Comparison of ENCODE assay signal across 8 mouse cellular contexts in the genomic region with DNA sequence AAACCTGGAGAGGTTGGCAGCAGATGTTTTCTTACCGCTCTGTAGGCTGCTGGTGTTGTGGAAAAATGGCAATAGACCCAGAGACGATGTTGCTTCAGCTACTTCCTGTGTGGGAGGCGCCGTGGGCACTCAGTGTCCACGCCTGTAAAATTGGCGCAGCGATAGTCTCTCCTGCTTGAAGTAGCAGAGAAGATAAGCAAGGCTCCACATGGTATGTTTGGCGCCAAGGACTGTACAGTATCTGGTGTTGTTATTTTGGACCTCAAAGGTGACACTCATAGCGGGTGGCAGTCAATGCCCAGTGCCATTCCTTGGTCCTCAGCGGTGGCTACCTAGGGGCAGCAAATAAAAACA. TPM values are rescaled to one million over a fixed set of nuclear protein-coding genes. Genes with fewer than 3 reads are reported as not detected.
DNase-seq lines count a peak whose midpoint lies in the region; ATAC-seq and TF ChIP-seq lines count a peak whose summit lies in the region.

No protein-coding gene starts in this region.

- no peak for TF ChIP-seq CTCF in left cerebral cortex, adult 2 months (IDR thresholded peaks at IDR 0.05)

- peak overlapping the region; percentile 3; the same call in 1 of the 2 replicates for H3K4me2 ChIP-seq in forebrain, embryonic 11.5 days (ENCODE audit: low read depth, low read length, severe bottlenecking)
- H3K4me2 ChIP-seq in hindbrain, embryonic 11.5 days (replicated peaks; ENCODE audit: low read depth, low read length), result peak overlapping the region; percentile 25; the same call in 1 of the 2 replicates

- peak in 1 of 2 experiments; percentile 27 for DNase-seq in left cerebral cortex, adult 2 months (ENCODE audit: extremely low spot score in 1 of 2, low spot score in 2 of 2)
- DNase-seq in left cerebral cortex, postnatal 4 days, result no peak
- DNase-seq in forebrain, embryonic 11.5 days (ENCODE audit: low spot score), result no peak
- DNase-seq in hindbrain, embryonic 11.5 days (ENCODE audit: low spot score), result no peak
- DNase-seq in urinary bladder, adult 18-20 months (ENCODE audit: low spot score in 2 of 2), result no peak
- DNase-seq in frontal cortex, postnatal 25 days (ENCODE audit: low spot score in 2 of 2), result no peak

- no peak for ATAC-seq in forebrain, embryonic 11.5 days (replicated peaks; ENCODE audit: low FRiP score)
- no peak for ATAC-seq in hindbrain, embryonic 11.5 days (ENCODE audit: low FRiP score)
- no peak; the same call in 1 of the 2 replicates for ATAC-seq in frontal cortex, adult (ENCODE audit: low TSS enrichment)

- H3K36me3 ChIP-seq in forebrain, embryonic 11.5 days (ENCODE audit: control insufficient read depth, insufficient read depth, low read length), result no peaks in the 10 kb centered on the region
- no peaks in the 10 kb centered on the region for H3K36me3 ChIP-seq in hindbrain, embryonic 11.5 days (ENCODE audit: control insufficient read depth, insufficient read depth, low read length)
- H3K36me3 ChIP-seq in macrophage (ENCODE audit: inconsistent target), result no peaks in the 10 kb centered on the region

- H3K4me1 ChIP-seq in forebrain, embryonic 11.5 days (replicated peaks; ENCODE audit: control insufficient read depth, insufficient read depth, low read length), result peaks cover 23% of the 10 kb centered on the region
- H3K4me1 ChIP-seq in hindbrain, embryonic 11.5 days (replicated peaks; ENCODE audit: control insufficient read depth, insufficient read depth, low read length), result peaks cover 20% of the 10 kb centered on the region

- intact Hi-C loops in left cerebral cortex, adult 2 months (cut with DNase I), result no loop called here
- intact Hi-C loops in left cerebral cortex, postnatal 4 days (cut with DNase I), result no loop called here

- peaks cover 11% of the 10 kb centered on the region for H3K27me3 ChIP-seq in forebrain, embryonic 11.5 days (ENCODE audit: control insufficient read depth, insufficient read depth, low read length)
- H3K27me3 ChIP-seq in hindbrain, embryonic 11.5 days (ENCODE audit: control insufficient read depth, insufficient read depth, low read length), result peaks cover 20% of the 10 kb centered on the region; the same call in 1 of the 2 replicates

- no peaks in the 10 kb centered on the region for H3K79me2 ChIP-seq in macrophage (ENCODE audit: inconsistent target)

- 17% methylated on average over 10 of the region's 10 CpGs for WGBS in forebrain, embryonic 11.5 days
- WGBS in hindbrain, embryonic 11.5 days, result 10% methylated on average over 10 of the region's 10 CpGs
- WGBS in macrophage (ENCODE audit: missing documents), result 19% methylated on average over 10 of the region's 10 CpGs

- 0 out of 2 replicates have a peak overlapping the region, but pooled peaks have one; percentile 1 for H3K4me3 ChIP-seq in left cerebral cortex, adult 2 months
- no peak overlapping the region for H3K4me3 ChIP-seq in forebrain, embryonic 11.5 days (ENCODE audit: low read depth, low read length)
- H3K4me3 ChIP-seq in hindbrain, embryonic 11.5 days (ENCODE audit: low read depth, low read length), result peak overlapping the region; percentile 6; the same call in 1 of the 2 replicates
- peak overlapping the region; percentile 8; the same call in 1 of the 2 replicates for H3K4me3 ChIP-seq in macrophage (ENCODE audit: inconsistent target)

- no peak overlapping the region for H3K27ac ChIP-seq in left cerebral cortex, adult 2 months
- H3K27ac ChIP-seq in forebrain, embryonic 11.5 days (ENCODE audit: low read depth, low read length), result peak overlapping the region; percentile 54
- H3K27ac ChIP-seq in hindbrain, embryonic 11.5 days (ENCODE audit: low read depth, low read length), result peak overlapping the region; percentile 24; the same call in 1 of the 2 replicates
- H3K27ac ChIP-seq in macrophage, result no peak overlapping the region

- H3K9me3 ChIP-seq in forebrain, embryonic 11.5 days (ENCODE audit: control insufficient read depth, low read length), result no peaks in the 10 kb centered on the region
- H3K9me3 ChIP-seq in hindbrain, embryonic 11.5 days (ENCODE audit: control insufficient read depth, low read length), result no peaks in the 10 kb centered on the region

- no peak overlapping the region for H3K9ac ChIP-seq in forebrain, embryonic 11.5 days (ENCODE audit: low read length)
- H3K9ac ChIP-seq in hindbrain, embryonic 11.5 days (ENCODE audit: low read depth, low read length), result no peak overlapping the region

RNA-seq across cellular contexts. Expression of a gene that starts 34.7 kb away (rescaled TPM):
- total RNA-seq in left cerebral cortex, adult 2 months (2021), result 1 to 10 TPM; 4.9 to 5.2 TPM
- total RNA-seq in left cerebral cortex, postnatal 4 days (2021), result 10 to 100 TPM; 27.9 to 28.0 TPM
- 5.0 and 5.2 TPM in 2 replicates for polyA plus RNA-seq in forebrain, embryonic 11.5 days (2014; fragmentation: Nextera tagmentation; extraction: Ambion mirVana)
- 4.5 and 6.0 TPM in 2 replicates for polyA plus RNA-seq in hindbrain, embryonic 11.5 days (2014; fragmentation: Nextera tagmentation; extraction: Ambion mirVana)
- 1 to 10 TPM in 19 of 26 experiments, under 1 TPM in 4, not detected in 3; 0.55 to 8.0 (median 3.2) TPM for total RNA-seq in macrophage (2018; cell fraction: chromatin; rRNA removed)
- total RNA-seq in macrophage (2018; cell fraction: cytosol; rRNA removed), result 10 to 100 TPM in 13 of 26 experiments, 1 to 10 TPM in 13; 4.6 to 42.4 (median 11.5) TPM
- total RNA-seq in macrophage (2018; cell fraction: nucleus; rRNA removed), result 10 to 100 TPM in 11 of 26 experiments, 1 to 10 TPM in 15; 1.4 to 44.3 (median 6.1) TPM
- 5.7 to 8.5 TPM (median 8.3 TPM) in 3 replicates for polyA plus RNA-seq in macrophage (2018)

Comparison
In these comparisons a context has a peak if more than half of its experiments do, and no peak if none do; other contexts are left out.
1. H3K27ac ChIP-seq: peak in forebrain, embryonic 11.5 days (single experiment) and hindbrain, embryonic 11.5 days (single experiment); none in left cerebral cortex, adult 2 months (single experiment) and macrophage (single experiment).